Mouse (Mus musculus) lung, embryonic 16.5 days (tissue): ENCODE measurements around the gene Afmid. TPM values are rescaled to one million over a fixed set of nuclear protein-coding genes. Genes with fewer than 3 reads are reported as not detected.
"Not testable (repeated sequence)": the region's sequence is repeated elsewhere in the genome, so short reads cannot be mapped to it uniquely, and the experiment has no call there.

ENCODE experiments used
- ATAC-seq: fragments of 200-750 bp; cut with Nextera tagmentation; 2 replicates; pipeline ENCODE4 v1.8.0; 2017; ENCODE audit warnings: low read depth, mild to moderate bottlenecking, moderate library complexity
- H3K27ac ChIP-seq: fragments of 300-500 bp; sonication (generic); 2 replicates; pipeline ENCODE4 v1.5.1; 2014; ENCODE audit warnings: mild to moderate bottlenecking, control low read depth, low read length
- H3K27me3 ChIP-seq: fragments of 300-500 bp; sonication (generic); 2 replicates; pipeline ENCODE4 v1.6.1; 2014; ENCODE audit warnings: low read depth, low read length, mixed read lengths; ENCODE audit not compliant: control insufficient read depth, insufficient read depth
- H3K36me3 ChIP-seq: fragments of 300-500 bp; sonication (generic); 2 replicates; pipeline ENCODE4 v1.6.1; 2014; ENCODE audit warnings: low read length; ENCODE audit not compliant: control insufficient read depth, insufficient read depth
- H3K4me1 ChIP-seq: fragments of 300-500 bp; sonication (generic); replicated peaks from 2 replicates; pipeline ENCODE4 v1.6.1; 2014; ENCODE audit warnings: low read length, mixed read lengths; ENCODE audit not compliant: control insufficient read depth, insufficient read depth
- H3K4me2 ChIP-seq: fragments of 300-500 bp; sonication (generic); 2 replicates; pipeline ENCODE4 v1.6.1; 2014; ENCODE audit warnings: low read depth, low read length, control low read depth
- H3K4me3 ChIP-seq: fragments of 300-500 bp; sonication (generic); 2 replicates; pipeline ENCODE4 v1.5.1; 2014; ENCODE audit warnings: mild to moderate bottlenecking, low read length, control low read depth
- H3K9ac ChIP-seq: fragments of 300-500 bp; sonication (generic); 2 replicates; pipeline ENCODE4 v1.6.1; 2014; ENCODE audit warnings: low read length, control low read depth
- H3K9me3 ChIP-seq: fragments of 300-500 bp; sonication (generic); 2 replicates; pipeline ENCODE4 v1.6.1; 2016; ENCODE audit warnings: low read length; ENCODE audit not compliant: control insufficient read depth
- WGBS: fragments of 180-500 bp; shearing (Covaris S2); extraction: QIAGEN DNeasy Blood & Tissue Kit; methylation state at CpG from one replicate; pipeline ENCODE4 v1.1.7; 2014; 5-methylcytosine and 5-hydroxymethylcytosine counted together
- polyA plus RNA-seq: library from polyadenylated mRNA; unstranded; fragments of >200 nt; fragmentation: Nextera tagmentation; extraction: Ambion mirVana; gene quantifications from 2 replicates; pipeline ENCODE4 v1.2.1, GENCODE M21; 2015

Afmid gene
- polyA plus RNA-seq, 1 experiment from 2014 or later, result 4.9 TPM

DNA sequence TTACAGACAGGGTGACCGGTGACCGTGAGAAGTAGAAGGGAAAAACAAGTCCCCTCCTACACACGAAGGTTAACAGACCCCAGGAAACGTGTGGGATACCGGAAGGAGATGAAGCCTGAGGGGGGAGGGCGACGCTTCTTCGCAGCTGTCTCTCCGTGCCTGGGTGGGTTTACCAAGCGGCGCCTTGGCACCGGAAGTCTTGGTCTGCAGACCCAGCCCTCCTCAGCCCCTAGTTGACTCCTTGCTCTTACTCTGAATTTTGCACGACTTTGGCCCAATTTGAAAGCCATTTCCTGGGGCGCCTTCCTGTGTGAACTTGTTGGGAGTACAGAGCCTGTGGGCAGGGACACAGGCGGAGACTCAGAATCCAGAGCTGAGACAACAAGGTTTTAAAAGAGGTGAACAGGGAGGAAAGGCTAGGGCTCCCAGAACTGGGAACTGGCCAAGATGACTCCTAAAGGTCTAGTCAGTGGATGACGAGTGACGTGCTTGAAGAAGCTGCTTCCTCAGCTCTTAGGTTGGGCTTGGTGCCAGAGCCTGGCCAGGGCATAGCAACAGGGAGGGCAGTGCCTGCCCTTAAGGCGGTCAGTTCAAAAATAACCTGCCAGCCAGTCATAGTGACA, 44.4 kb upstream of the Afmid start:
- WGBS, result 14% methylated on average over 18 of the region's 18 CpGs
- Histone ChIP-seq H3K27ac (peak overlapping the region; percentile 97), H3K9ac (peak overlapping the region; percentile 19), H3K27me3 (no peaks in the 10 kb centered on the region; the same call in 1 of the 2 replicates), H3K4me2 (peak overlapping the region; percentile 98), H3K4me1 (peaks cover 41% of the 10 kb centered on the region), H3K9me3 (no peaks in the 10 kb centered on the region), H3K36me3 (no peaks in the 10 kb centered on the region), H3K4me3 (peak overlapping the region; percentile 61)
- no peak for ATAC-seq

DNA sequence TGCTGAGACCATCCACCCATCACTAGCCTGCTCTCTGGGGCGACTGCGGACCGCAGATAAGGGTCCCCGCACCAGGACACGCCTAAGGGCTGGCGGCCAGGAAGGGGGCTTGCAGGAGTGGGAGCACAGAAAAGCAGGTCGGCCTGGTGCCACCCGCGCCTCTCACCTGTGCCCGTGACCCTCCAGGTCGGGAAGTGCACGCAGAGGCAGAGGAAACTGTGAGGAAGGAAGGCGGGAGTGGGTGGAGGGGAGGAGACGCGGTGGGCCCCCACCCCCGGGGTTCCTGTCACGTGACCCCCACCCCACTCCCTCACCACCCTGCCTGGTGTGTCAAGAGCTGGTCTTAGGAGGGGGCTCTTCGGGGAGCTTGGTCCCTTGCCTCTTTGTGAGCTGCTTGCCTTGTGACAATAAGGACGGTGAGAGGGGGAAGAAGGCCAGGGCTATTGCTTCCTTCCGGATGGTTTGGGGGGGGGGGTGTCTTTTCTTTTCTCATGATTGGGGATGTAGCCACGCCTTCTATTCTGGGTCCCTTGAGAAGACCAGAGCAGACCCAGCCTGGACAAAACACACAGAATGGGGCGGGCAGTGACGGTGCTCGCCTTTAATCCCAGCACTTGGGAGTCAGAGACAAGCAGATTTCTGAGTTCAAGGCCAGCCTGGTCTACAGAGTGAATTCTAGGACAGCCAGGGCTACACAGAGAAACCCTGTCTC, 43.6 kb upstream of the Afmid start, which contains the start of the genes Tmc8 and Tmc6:
Gene Tmc8, plus strand, starts transcription at position 84 of the 712 bp plus-strand sequence.
Gene Tmc6, minus strand, starts transcription at position 206 of the 712 bp plus-strand sequence.
- Histone ChIP-seq H3K9me3 (no peaks in the 10 kb centered on the region), H3K4me1 (peaks cover 41% of the 10 kb centered on the region), H3K4me2 (peak within 1 kb of the TSS; percentile 98), H3K27ac (peak within 1 kb of the TSS; percentile 97), H3K9ac (peak within 1 kb of the TSS; percentile 51), H3K36me3 (no peaks in the 10 kb centered on the region), H3K4me3 (peak within 1 kb of the TSS; percentile 61), H3K27me3 (no peaks in the 10 kb centered on the region; the same call in 1 of the 2 replicates)
- peak; percentile 10 for ATAC-seq
- WGBS, result 46% methylated on average over 21 of the region's 24 CpGs

DNA sequence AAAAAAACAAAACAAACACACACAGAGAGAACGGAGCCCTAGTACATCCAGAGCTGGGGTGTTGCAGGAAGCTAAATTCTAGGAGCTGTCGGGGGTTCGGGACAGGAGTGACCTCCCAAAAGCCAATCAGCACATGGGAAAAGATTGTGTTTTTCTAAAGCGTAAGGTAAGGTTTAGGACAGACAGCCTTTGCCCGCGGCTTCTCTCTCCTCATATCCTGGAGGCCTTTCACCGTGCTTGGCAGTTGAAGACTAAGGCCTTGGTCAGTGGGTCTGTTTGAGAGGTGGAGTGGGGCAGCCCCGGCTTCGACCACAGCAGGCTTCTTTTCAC, 43.1 kb upstream of the Afmid start:
- H3K4me3 ChIP-seq, result peak overlapping the region; percentile 41
- H3K27me3 ChIP-seq, result no peaks in the 10 kb centered on the region; the same call in 1 of the 2 replicates
- H3K4me1 ChIP-seq, result peaks cover 41% of the 10 kb centered on the region
- H3K4me2 ChIP-seq, result peak overlapping the region; percentile 56
- H3K9me3 ChIP-seq, result no peaks in the 10 kb centered on the region
- peak overlapping the region; percentile 8 for H3K9ac ChIP-seq
- no peak for ATAC-seq
- no peaks in the 10 kb centered on the region for H3K36me3 ChIP-seq
- H3K27ac ChIP-seq, result peak overlapping the region; percentile 12
- 46% methylated on average over 9 of the region's 9 CpGs for WGBS

DNA sequence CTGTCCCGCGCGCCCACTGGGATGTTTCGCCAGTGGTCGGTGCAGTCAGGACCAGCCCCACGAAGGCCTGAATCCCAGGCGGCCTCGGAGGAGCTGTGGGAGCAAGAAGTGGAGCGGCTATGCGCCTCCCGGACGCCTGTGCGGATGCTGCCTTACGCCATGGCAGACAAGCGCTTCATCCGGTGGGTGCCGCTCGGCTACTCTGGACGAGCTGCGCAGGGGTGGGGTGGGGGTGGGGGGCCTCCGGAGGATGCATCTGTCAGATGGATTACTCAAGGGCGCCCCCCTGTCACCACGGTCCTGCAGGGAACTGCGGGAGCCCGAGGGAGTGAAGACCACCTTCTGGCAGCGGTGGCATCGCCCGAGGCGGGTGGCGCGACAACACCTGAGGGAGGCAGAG, 42.6 kb upstream of the Afmid start:
- peak; percentile 7; the same call in 1 of the 2 replicates for ATAC-seq
- peak overlapping the region; percentile 12 for H3K27ac ChIP-seq
- no peaks in the 10 kb centered on the region for H3K9me3 ChIP-seq
- H3K27me3 ChIP-seq, result no peaks in the 10 kb centered on the region; the same call in 1 of the 2 replicates
- peak overlapping the region; percentile 56 for H3K4me2 ChIP-seq
- peak overlapping the region; percentile 41 for H3K4me3 ChIP-seq
- H3K4me1 ChIP-seq, result peaks cover 41% of the 10 kb centered on the region
- no peaks in the 10 kb centered on the region for H3K36me3 ChIP-seq
- H3K9ac ChIP-seq, result peak overlapping the region; percentile 8
- 5% methylated on average over 31 of the region's 31 CpGs for WGBS

DNA sequence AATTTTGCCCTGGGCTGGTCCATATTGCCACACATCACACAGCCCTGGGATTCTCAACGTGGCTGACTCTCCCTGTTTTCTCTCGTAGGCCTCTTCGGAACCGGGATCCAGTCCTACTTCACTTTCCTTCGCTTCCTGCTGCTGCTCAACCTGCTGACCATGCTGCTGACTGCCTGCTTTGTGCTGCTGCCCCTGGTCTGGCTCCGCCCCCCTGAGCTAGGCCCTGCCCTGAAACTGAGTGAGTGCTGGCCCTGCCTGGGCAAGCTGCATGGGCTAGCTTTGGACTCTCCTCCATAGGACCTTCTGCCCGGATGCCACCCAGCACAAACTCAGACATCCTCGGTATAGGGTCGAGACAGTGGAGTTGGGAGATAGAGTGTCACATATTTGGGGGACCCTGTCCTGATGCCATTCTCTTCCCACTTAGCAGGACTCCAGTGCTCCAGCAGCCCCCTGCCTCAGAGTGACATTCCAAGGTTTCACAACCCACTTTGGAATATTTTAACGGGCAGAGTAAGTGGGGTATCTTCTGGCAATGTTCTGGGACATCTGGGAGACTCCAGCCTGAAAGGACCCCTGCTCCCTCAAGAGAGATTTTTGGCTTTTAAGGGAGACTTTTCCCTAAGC, 41.9 kb upstream of the Afmid start:
- Histone ChIP-seq H3K27ac (no peak overlapping the region), H3K9me3 (no peaks in the 10 kb centered on the region), H3K4me3 (peak overlapping the region; percentile 41), H3K27me3 (no peaks in the 10 kb centered on the region; the same call in 1 of the 2 replicates), H3K9ac (peak overlapping the region; percentile 8), H3K36me3 (no peaks in the 10 kb centered on the region), H3K4me2 (peak overlapping the region; percentile 56), H3K4me1 (peaks cover 37% of the 10 kb centered on the region)
- ATAC-seq, result no peak
- 39% methylated on average over 10 of the region's 10 CpGs for WGBS

DNA sequence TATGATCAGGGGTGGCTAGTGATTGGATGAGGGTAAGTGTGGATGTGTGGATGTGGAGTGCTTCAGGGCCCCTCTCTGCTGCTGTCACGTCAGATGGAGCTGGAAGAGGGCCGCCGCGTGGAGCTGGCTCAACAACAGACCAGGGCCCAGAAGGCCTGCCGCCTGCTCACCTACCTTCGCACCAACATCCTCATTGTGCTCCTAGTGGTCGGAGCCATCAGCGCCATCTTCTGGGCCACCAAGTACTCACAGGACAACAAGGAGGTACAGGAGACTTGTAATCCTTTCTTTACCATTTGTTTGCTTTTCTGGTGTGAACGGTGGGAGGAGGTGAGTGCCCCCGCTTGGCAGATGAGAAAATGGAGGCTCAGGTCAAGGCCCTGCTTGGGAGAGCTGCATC, 39.4 kb upstream of the Afmid start:
- ATAC-seq, result no peak
- no peaks in the 10 kb centered on the region for H3K9me3 ChIP-seq
- H3K27ac ChIP-seq, result no peak overlapping the region
- H3K4me3 ChIP-seq, result no peak overlapping the region
- peaks cover 21% of the 10 kb centered on the region for H3K4me1 ChIP-seq
- H3K9ac ChIP-seq, result no peak overlapping the region
- H3K36me3 ChIP-seq, result no peaks in the 10 kb centered on the region
- no peak overlapping the region for H3K4me2 ChIP-seq
- no peaks in the 10 kb centered on the region; the same call in 1 of the 2 replicates for H3K27me3 ChIP-seq
- 10% methylated on average over 10 of the region's 10 CpGs for WGBS

DNA sequence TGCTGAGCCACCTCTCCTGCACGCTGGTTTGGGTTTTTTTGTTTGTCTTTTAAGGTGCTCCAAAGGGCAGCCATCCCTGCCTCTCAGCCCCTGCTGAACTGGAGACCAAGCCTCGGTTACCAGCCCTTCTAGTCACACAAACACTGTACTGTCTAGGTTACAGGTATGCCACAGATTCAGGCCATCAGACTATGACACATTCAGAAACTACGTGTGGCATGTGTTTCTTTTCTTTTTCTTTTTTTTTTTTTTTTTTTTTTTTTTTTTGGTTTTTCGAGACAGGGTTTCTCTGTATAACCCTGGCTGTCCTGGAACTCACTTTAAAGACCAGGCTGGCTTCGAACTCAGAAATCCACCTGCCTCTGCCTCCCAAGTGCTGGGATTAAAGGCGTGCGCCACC, 37.2 kb upstream of the Afmid start:
- not testable (repeated sequence) for H3K36me3 ChIP-seq, H3K27me3 ChIP-seq
- 69% methylated on average over 6 of the region's 7 CpGs for WGBS

DNA sequence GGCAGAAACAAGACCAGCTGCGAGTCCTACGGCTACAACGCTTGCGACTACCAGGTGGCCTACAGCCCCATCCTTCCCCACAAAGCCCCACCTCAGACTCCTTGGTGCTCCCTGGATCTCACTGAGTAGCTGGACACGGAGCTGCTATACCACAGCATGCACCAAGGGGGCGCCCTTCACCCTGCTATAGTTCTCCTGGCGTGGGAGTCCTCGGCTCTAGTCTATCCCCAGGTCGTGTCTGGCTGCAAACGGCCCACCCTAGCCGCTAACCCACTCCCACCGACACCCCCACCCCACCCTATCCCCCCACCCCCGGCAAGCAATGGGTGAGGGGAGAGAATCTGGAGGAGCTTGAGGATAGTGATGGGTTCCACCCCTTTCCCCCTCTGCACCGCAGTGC, 35.4 kb upstream of the Afmid start:
- Histone ChIP-seq H3K4me2 (peak overlapping the region; percentile 56), H3K4me1 (peaks cover 12% of the 10 kb centered on the region; the same call in 1 of the 2 replicates), H3K36me3 (no peaks in the 10 kb centered on the region), H3K27me3 (no peaks in the 10 kb centered on the region), H3K4me3 (peak overlapping the region; percentile 21; the same call in 1 of the 2 replicates), H3K9ac (0 out of 2 replicates have a peak overlapping the region, but pooled peaks have one; percentile 30), H3K27ac (no peak overlapping the region), H3K9me3 (no peaks in the 10 kb centered on the region)
- peak; percentile 21; the same call in 1 of the 2 replicates for ATAC-seq
- 10% methylated on average over 14 of the region's 14 CpGs for WGBS

More for the DNA sequence above, 37.2 kb upstream of the Afmid start:
- not testable (repeated sequence) for H3K27ac ChIP-seq, ATAC-seq, H3K4me3 ChIP-seq, H3K4me2 ChIP-seq, H3K9me3 ChIP-seq, H3K9ac ChIP-seq
- H3K4me1 ChIP-seq, result peaks cover 13% of the 10 kb centered on the region; the same call in 1 of the 2 replicates
